Mouse (Mus musculus): ENCODE measurements around the gene Gba. TPM values are rescaled to one million over a fixed set of nuclear protein-coding genes. Genes with fewer than 3 reads are reported as not detected.

Gba gene
- total and polyA plus RNA-seq, 2 experiments from 2014 or later = 20.1 to 36.2 TPM

DNA sequence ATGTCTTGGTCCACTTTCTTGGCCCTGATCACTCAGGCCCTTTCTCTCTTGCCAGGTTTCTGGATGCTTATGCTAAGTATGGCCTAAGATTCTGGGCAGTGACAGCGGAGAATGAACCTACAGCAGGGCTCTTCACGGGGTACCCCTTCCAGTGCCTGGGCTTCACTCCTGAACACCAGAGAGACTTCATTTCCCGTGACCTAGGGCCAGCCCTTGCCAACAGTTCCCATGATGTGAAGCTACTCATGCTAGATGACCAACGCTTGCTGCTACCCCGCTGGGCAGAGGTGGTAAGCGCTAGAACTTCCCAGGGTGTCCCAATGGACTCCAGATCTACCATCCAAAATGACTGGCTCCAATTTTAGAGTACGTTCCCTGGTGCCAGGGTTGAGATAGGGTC lies 3.4 kb downstream of the Gba start:
- Histone ChIP-seq H3K27me3 (ENCODE audit: control insufficient read depth, insufficient read depth, low read length) (no peaks in the 10 kb centered on the region), H3K9ac (replicated peaks; ENCODE audit: low read depth, low read length) (no peak overlapping the region), H3K27ac (ENCODE audit: low read depth) (no peak overlapping the region)

DNA sequence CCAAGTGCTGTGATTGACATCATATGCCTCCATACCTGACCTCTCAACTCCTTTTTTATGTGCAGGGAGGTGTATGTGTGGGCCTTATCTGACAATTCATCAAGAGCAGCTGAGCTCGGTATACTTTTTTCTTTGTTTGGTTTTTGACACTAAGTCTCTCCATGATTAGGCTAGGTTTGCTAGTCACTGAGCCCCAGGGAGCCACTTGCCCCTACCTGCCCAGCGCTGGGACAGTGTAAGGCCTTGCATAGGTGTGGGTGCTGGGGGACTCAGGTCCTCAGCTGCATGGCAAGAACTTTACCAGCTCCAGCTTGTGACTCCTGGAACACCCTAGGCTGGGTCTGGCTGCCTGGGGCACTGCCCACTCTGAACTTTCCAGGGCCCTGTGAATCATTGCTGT lies 4.0 kb downstream of the Gba start:
- no peaks in the 10 kb centered on the region for H3K27me3 ChIP-seq (ENCODE audit: control insufficient read depth, insufficient read depth, low read length)
- DNase-seq (ENCODE audit: low spot score) (no peak), ATAC-seq (ENCODE audit: insufficient read depth, low read depth) (no peak)
- H3K4me2 ChIP-seq (ENCODE audit: low read depth, low read length) = no peak overlapping the region
- TF ChIP-seq EP300 (IDR thresholded peaks at IDR 0.05; ENCODE audit: low read depth) (no peak), CTCF (IDR thresholded peaks at IDR 0.05; ENCODE audit: low read depth) (no peak)
- H3K4me3 ChIP-seq (ENCODE audit: low read depth, low read length) = no peak overlapping the region
- peaks cover 62% of the 10 kb centered on the region for H3K36me3 ChIP-seq (replicated peaks; ENCODE audit: control insufficient read depth, insufficient read depth, low read length)
- no peak overlapping the region for H3K9ac ChIP-seq (replicated peaks; ENCODE audit: low read depth, low read length)
- WGBS = 77% methylated on average over 2 of the region's 2 CpGs
- H3K9me3 ChIP-seq (replicated peaks; ENCODE audit: control insufficient read depth, low read length) = no peaks in the 10 kb centered on the region
- no peak overlapping the region for H3K27ac ChIP-seq (ENCODE audit: low read depth)
- H3K4me1 ChIP-seq (ENCODE audit: control insufficient read depth, insufficient read depth) = peaks cover 5% of the 10 kb centered on the region

More for the DNA sequence above, 3.4 kb downstream of the Gba start:
- ATAC-seq (ENCODE audit: insufficient read depth, low read depth) (no peak), DNase-seq (ENCODE audit: low spot score) (no peak)
- Histone ChIP-seq H3K36me3 (replicated peaks; ENCODE audit: control insufficient read depth, insufficient read depth, low read length) (peaks cover 62% of the 10 kb centered on the region), H3K4me3 (ENCODE audit: low read depth, low read length) (no peak overlapping the region), H3K4me2 (ENCODE audit: low read depth, low read length) (no peak overlapping the region), H3K4me1 (ENCODE audit: control insufficient read depth, insufficient read depth) (peaks cover 5% of the 10 kb centered on the region), H3K9me3 (replicated peaks; ENCODE audit: control insufficient read depth, low read length) (no peaks in the 10 kb centered on the region)
- TF ChIP-seq EP300 (IDR thresholded peaks at IDR 0.05; ENCODE audit: low read depth) (no peak), CTCF (IDR thresholded peaks at IDR 0.05; ENCODE audit: low read depth) (no peak)
- 88% methylated on average over 7 of the region's 7 CpGs for whole genome bisulfite sequencing

- DNase-seq (ENCODE audit: low spot score) (no peak), ATAC-seq (ENCODE audit: insufficient read depth, low read depth) (no peak)
- Histone ChIP-seq H3K9ac (replicated peaks; ENCODE audit: low read depth, low read length) (no peak overlapping the region), H3K9me3 (replicated peaks; ENCODE audit: control insufficient read depth, low read length) (no peaks in the 10 kb centered on the region), H3K27ac (ENCODE audit: low read depth) (no peak overlapping the region), H3K4me3 (ENCODE audit: low read depth, low read length) (no peak overlapping the region), H3K36me3 (replicated peaks; ENCODE audit: control insufficient read depth, insufficient read depth, low read length) (peaks cover 65% of the 10 kb centered on the region), H3K4me1 (ENCODE audit: control insufficient read depth, insufficient read depth) (peaks cover 8% of the 10 kb centered on the region), H3K4me2 (ENCODE audit: low read depth, low read length) (no peak overlapping the region), H3K27me3 (ENCODE audit: control insufficient read depth, insufficient read depth, low read length) (no peaks in the 10 kb centered on the region)
- TF ChIP-seq EP300 (IDR thresholded peaks at IDR 0.05; ENCODE audit: low read depth) (no peak), CTCF (IDR thresholded peaks at IDR 0.05; ENCODE audit: low read depth) (no peak)
- 87% methylated on average over 13 of the region's 13 CpGs for WGBS
Observed at GRCm38 (mm10) chr3:89208075-89208657, 5.4 kb downstream of the Gba start.

DNA sequence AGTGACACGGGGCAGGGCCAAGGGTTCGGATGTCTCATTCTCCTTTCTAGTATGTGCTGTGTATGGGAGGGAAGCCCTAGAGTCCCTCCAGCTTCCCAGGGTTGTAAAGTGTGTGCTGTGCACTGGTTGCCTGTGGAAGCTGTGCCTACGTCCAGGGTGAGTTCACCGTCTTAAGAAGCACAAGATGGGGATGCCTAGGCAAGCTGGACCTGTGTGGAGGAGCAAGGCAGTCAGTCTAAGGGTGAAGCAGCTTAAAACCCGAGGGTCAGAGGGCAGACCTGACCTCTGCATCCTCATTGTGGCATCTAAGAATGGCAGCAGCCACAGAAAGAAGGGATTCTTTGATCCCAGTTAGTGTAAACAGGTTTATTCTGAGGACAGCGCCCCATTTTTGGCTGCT lies 6.0 kb downstream of the Gba start:
- H3K27me3 ChIP-seq (ENCODE audit: control insufficient read depth, insufficient read depth, low read length) = no peaks in the 10 kb centered on the region
- H3K27ac ChIP-seq (ENCODE audit: low read depth) = no peak overlapping the region
- H3K4me1 ChIP-seq (ENCODE audit: control insufficient read depth, insufficient read depth) = peaks cover 7% of the 10 kb centered on the region
- ATAC-seq (ENCODE audit: insufficient read depth, low read depth) (no peak), DNase-seq (ENCODE audit: low spot score) (no peak)
- H3K9me3 ChIP-seq (replicated peaks; ENCODE audit: control insufficient read depth, low read length) = no peaks in the 10 kb centered on the region
- no peak overlapping the region for H3K4me2 ChIP-seq (ENCODE audit: low read depth, low read length)
- H3K4me3 ChIP-seq (ENCODE audit: low read depth, low read length) = no peak overlapping the region
- no peak for TF ChIP-seq CTCF (IDR thresholded peaks at IDR 0.05; ENCODE audit: low read depth)
- TF ChIP-seq EP300 (IDR thresholded peaks at IDR 0.05; ENCODE audit: low read depth) = no peak
- H3K9ac ChIP-seq (replicated peaks; ENCODE audit: low read depth, low read length) = no peak overlapping the region
- 83% methylated on average over 6 of the region's 6 CpGs for WGBS
- peaks cover 65% of the 10 kb centered on the region for H3K36me3 ChIP-seq (replicated peaks; ENCODE audit: control insufficient read depth, insufficient read depth, low read length)

DNA sequence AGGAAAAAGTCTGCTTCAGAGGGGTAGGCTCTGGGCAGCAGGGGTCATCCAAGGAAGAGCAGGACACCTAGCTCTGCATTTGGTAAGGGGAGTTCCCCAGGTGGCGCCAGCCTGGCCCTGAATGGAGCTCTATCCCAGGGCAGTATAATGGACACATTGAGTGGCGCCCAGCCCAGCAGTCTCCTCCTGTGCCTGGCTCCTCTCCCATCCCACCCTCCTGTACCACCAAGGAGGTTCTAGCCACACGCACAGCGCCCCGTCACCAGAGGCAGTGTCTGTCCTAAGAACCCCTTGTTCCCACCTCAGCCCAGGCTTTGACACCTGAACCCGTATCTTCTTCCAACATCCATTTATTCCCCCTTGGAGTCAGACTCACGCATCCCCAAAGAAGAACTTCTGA lies 7.0 kb downstream of the Gba start:
- Histone ChIP-seq H3K9ac (replicated peaks; ENCODE audit: low read depth, low read length) (no peak overlapping the region), H3K4me3 (ENCODE audit: low read depth, low read length) (no peak overlapping the region), H3K36me3 (replicated peaks; ENCODE audit: control insufficient read depth, insufficient read depth, low read length) (peaks cover 59% of the 10 kb centered on the region), H3K27me3 (ENCODE audit: control insufficient read depth, insufficient read depth, low read length) (no peaks in the 10 kb centered on the region), H3K9me3 (replicated peaks; ENCODE audit: control insufficient read depth, low read length) (no peaks in the 10 kb centered on the region), H3K4me1 (ENCODE audit: control insufficient read depth, insufficient read depth) (peaks cover 7% of the 10 kb centered on the region), H3K4me2 (ENCODE audit: low read depth, low read length) (no peak overlapping the region), H3K27ac (ENCODE audit: low read depth) (no peak overlapping the region)
- ATAC-seq (ENCODE audit: insufficient read depth, low read depth) (no peak), DNase-seq (ENCODE audit: low spot score) (no peak)
- 92% methylated on average over 7 of the region's 7 CpGs for WGBS
- TF ChIP-seq CTCF (IDR thresholded peaks at IDR 0.05; ENCODE audit: low read depth) (no peak), EP300 (IDR thresholded peaks at IDR 0.05; ENCODE audit: low read depth) (no peak)

DNA sequence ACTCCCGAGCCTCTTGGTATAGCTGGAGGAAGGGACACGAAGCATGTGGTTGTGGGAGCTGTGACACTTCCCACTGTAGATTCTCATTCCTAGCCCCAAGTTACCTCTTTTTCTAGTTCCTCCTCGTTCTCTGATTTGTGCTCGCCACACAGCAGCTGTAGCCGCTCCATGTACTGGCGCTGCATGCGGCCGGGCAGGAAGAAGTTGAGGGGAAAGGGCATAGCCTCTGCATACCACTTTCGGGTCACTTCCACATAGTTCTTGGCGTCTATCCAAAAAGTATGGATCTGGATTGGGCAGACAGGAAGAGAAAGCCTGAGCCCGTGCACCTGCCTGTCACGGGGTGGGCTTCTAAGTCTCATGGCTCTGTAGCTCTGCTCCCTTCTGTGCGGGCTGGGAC lies 7.4 kb downstream of the Gba start:
- DNase-seq (ENCODE audit: low spot score) (no peak), ATAC-seq (ENCODE audit: insufficient read depth, low read depth) (no peak)
- peaks cover 7% of the 10 kb centered on the region for H3K4me1 ChIP-seq (ENCODE audit: control insufficient read depth, insufficient read depth)
- TF ChIP-seq EP300 (IDR thresholded peaks at IDR 0.05; ENCODE audit: low read depth) (no peak), CTCF (IDR thresholded peaks at IDR 0.05; ENCODE audit: low read depth) (no peak)
- H3K9ac ChIP-seq (replicated peaks; ENCODE audit: low read depth, low read length) = no peak overlapping the region
- H3K27me3 ChIP-seq (ENCODE audit: control insufficient read depth, insufficient read depth, low read length) = no peaks in the 10 kb centered on the region
- 72% methylated on average over 13 of the region's 13 CpGs for WGBS
- no peaks in the 10 kb centered on the region for H3K9me3 ChIP-seq (replicated peaks; ENCODE audit: control insufficient read depth, low read length)
- H3K4me2 ChIP-seq (ENCODE audit: low read depth, low read length) = no peak overlapping the region
- H3K27ac ChIP-seq (ENCODE audit: low read depth) = no peak overlapping the region
- H3K36me3 ChIP-seq (replicated peaks; ENCODE audit: control insufficient read depth, insufficient read depth, low read length) = peaks cover 57% of the 10 kb centered on the region
- no peak overlapping the region for H3K4me3 ChIP-seq (ENCODE audit: low read depth, low read length)

Measured in heart, postnatal 0 days (tissue).